Comparison of ENCODE assay signal across 8 mouse cellular contexts in the genomic region with DNA sequence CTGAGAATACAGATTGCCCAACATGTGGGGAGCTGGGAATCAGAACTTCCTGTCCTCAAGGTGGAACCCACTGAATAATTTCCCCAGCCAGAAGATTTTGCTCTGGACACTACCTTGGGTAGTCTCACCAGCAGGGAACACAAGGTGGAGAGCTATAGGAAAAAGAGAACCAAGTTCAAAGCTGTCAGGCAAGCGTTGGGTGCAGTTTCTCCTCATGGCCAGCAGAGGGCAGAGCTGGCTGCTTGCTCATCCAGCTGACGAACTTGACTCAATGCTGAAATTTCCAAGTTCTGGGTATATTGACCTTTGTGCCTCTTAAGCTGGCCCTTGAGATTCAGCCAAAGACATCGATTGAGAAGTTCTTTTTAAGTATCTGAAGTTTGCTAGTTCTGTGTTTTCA. TPM values are rescaled to one million over a fixed set of nuclear protein-coding genes. Genes with fewer than 3 reads are reported as not detected.
DNase-seq lines count a peak whose midpoint lies in the region; ATAC-seq and TF ChIP-seq lines count a peak whose summit lies in the region.

No protein-coding gene starts in this region.

- H3K4me3 ChIP-seq in hindbrain, embryonic 11.5 days (ENCODE audit: low read depth, low read length): no peak overlapping the region
- no peak overlapping the region for H3K4me3 ChIP-seq in hindbrain, embryonic 13.5 days
- no peak overlapping the region for H3K4me3 ChIP-seq in cortical plate, adult 2 months (ENCODE audit: insufficient read depth, low read length)
- H3K4me3 ChIP-seq in layer of hippocampus, adult 2 months: no peak overlapping the region

- WGBS in hindbrain, embryonic 11.5 days: 13% methylated on average over 3 of the region's 3 CpGs
- 8% methylated on average over 3 of the region's 3 CpGs for WGBS in hindbrain, embryonic 13.5 days

- no peaks in the 10 kb centered on the region; the same call in 1 of the 2 replicates for H3K4me1 ChIP-seq in hindbrain, embryonic 11.5 days (replicated peaks; ENCODE audit: control insufficient read depth, insufficient read depth, low read length)
- H3K4me1 ChIP-seq in hindbrain, embryonic 13.5 days (replicated peaks): peaks cover 4% of the 10 kb centered on the region
- peaks cover 2% of the 10 kb centered on the region; the same call in 1 of the 2 replicates for H3K4me1 ChIP-seq in cortical plate, adult 2 months (ENCODE audit: control insufficient read depth, insufficient read depth, low read length)

- peak; percentile 80 for DNase-seq in hindbrain, embryonic 11.5 days (ENCODE audit: low spot score)
- peak; percentile 26 to 37 for DNase-seq in B cell, adult 2 months
- peak; percentile 60 for DNase-seq in R1 (ENCODE audit: low read depth, low spot score)
- DNase-seq in layer of hippocampus, adult 2 months (ENCODE audit: low spot score in 2 of 2): peak; percentile 62 to 73
- peak; percentile 31 for DNase-seq in naive thymus-derived CD4-positive, alpha-beta T cell, adult 2 months (ENCODE audit: low read depth)
- no peak for DNase-seq in gastrocnemius, postnatal 25 days

- H3K4me2 ChIP-seq in hindbrain, embryonic 11.5 days (replicated peaks; ENCODE audit: low read depth, low read length): no peak overlapping the region
- no peak overlapping the region for H3K4me2 ChIP-seq in hindbrain, embryonic 13.5 days

- H3K9me3 ChIP-seq in hindbrain, embryonic 11.5 days (ENCODE audit: control insufficient read depth, low read length): no peaks in the 10 kb centered on the region
- H3K9me3 ChIP-seq in hindbrain, embryonic 13.5 days: no peaks in the 10 kb centered on the region

- H3K27me3 ChIP-seq in hindbrain, embryonic 11.5 days (ENCODE audit: control insufficient read depth, insufficient read depth, low read length): no peaks in the 10 kb centered on the region
- 0 out of 2 replicates have a peak, but pooled peaks cover 2% of the 10 kb centered on the region for H3K27me3 ChIP-seq in hindbrain, embryonic 13.5 days

- peak; percentile 98 for TF ChIP-seq CTCF in cortical plate, adult 2 months (IDR thresholded peaks at IDR 0.05; ENCODE audit: extremely low read depth, insufficient read depth, low read length)
- TF ChIP-seq CTCF in layer of hippocampus, adult 2 months (conservative IDR thresholded peaks at IDR 0.05): peak; percentile 100

- no peak overlapping the region for H3K9ac ChIP-seq in hindbrain, embryonic 11.5 days (ENCODE audit: low read depth, low read length)
- H3K9ac ChIP-seq in hindbrain, embryonic 13.5 days: no peak overlapping the region

- TF ChIP-seq POLR2A in cortical plate, adult 2 months (IDR thresholded peaks at IDR 0.05; ENCODE audit: extremely low read depth, insufficient read depth, low read length): no peak

- no peak overlapping the region for H3K27ac ChIP-seq in hindbrain, embryonic 11.5 days (ENCODE audit: low read depth, low read length)
- no peak overlapping the region for H3K27ac ChIP-seq in hindbrain, embryonic 13.5 days
- no peak overlapping the region for H3K27ac ChIP-seq in cortical plate, adult 2 months (ENCODE audit: insufficient read depth, low read length)
- H3K27ac ChIP-seq in layer of hippocampus, adult 2 months: no peak overlapping the region

- H3K36me3 ChIP-seq in hindbrain, embryonic 11.5 days (ENCODE audit: control insufficient read depth, insufficient read depth, low read length): no peaks in the 10 kb centered on the region
- H3K36me3 ChIP-seq in hindbrain, embryonic 13.5 days: no peaks in the 10 kb centered on the region

- ATAC-seq in hindbrain, embryonic 11.5 days (ENCODE audit: low FRiP score): no peak
- no peak for ATAC-seq in hindbrain, embryonic 13.5 days (ENCODE audit: low FRiP score)

RNA-seq across cellular contexts. Expression of a gene that starts 18.7 kb away (rescaled TPM):
- 11.9 and 14.5 TPM in 2 replicates for polyA plus RNA-seq in hindbrain, embryonic 11.5 days (2014; fragmentation: Nextera tagmentation; extraction: Ambion mirVana)
- polyA plus RNA-seq in hindbrain, embryonic 13.5 days (2015; fragmentation: Nextera tagmentation; extraction: Ambion mirVana): 39.9 and 42.1 TPM in 2 replicates
- polyA plus RNA-seq in cortical plate, adult 2 months (2012; rRNA removed): 135 and 136 TPM in 2 replicates
- 100 to 1,000 TPM; 139 to 141 TPM for total RNA-seq in layer of hippocampus, adult 2 months (2021)
- not detected for total RNA-seq in gastrocnemius, postnatal 25 days (2021)

RNA-seq across cellular contexts. Expression of a gene that starts 59.2 kb away (rescaled TPM):
- 15.7 and 16.2 TPM in 2 replicates for polyA plus RNA-seq in hindbrain, embryonic 11.5 days (2014; fragmentation: Nextera tagmentation; extraction: Ambion mirVana)
- 12.0 and 14.3 TPM in 2 replicates for polyA plus RNA-seq in hindbrain, embryonic 13.5 days (2015; fragmentation: Nextera tagmentation; extraction: Ambion mirVana)
- 15.7 and 15.9 TPM in 2 replicates for polyA plus RNA-seq in cortical plate, adult 2 months (2012; rRNA removed)
- total RNA-seq in layer of hippocampus, adult 2 months (2021): 10 to 100 TPM; 27.0 to 29.1 TPM
- total RNA-seq in gastrocnemius, postnatal 25 days (2021): 10 to 100 TPM in 1 of 2 experiments, 1 to 10 TPM in 1; 9.3 to 11.1 TPM
